Mouse (Mus musculus): ENCODE results near the gene Zfp326.

Zfp326 gene

DNA sequence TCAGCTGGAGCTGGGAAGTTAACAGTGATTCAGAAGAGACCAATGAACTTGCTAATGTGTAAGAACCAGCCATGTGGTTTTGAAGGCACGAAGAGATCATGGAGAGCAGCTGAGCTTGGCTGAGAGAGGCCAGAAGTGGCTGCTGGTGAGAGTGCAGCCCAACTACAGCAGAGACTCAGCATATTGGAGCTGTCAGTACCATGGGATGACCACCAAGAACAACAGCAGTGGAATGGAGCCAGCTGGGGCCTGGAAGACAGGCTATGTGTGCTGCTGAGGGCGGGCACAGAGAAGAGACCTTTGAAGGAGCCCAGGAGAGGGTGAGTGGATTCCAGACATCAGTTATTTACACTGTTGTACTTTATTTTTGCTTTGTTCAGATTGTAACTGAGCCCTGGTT is 65.6 kb downstream of the Zfp326 start:
- no peak for DNase-seq (ENCODE audit: low spot score)

Measured in testis, postnatal 10 days (tissue).